ENCODE assay signal across 15 mouse cellular contexts in the genomic region with DNA sequence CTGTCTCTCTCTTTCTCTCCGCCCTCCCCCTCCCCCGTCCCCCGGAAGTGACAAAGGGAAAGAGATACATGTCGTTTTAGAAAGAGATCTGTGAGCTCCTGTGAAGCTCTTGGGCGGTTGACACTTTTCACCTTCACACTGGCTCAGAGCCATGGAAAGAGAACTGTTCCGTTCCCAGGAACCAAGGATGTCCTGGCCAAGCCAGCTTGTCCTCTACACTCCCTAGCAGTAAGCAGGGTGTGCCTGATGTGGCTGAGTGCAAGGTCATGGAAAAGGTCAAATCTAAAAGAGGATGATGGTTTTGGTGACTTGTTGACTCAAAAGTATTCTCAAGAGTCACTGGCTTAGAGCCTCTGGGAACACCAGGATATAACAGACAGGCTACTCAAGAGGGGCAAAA.
DNase-seq lines count a peak whose midpoint lies in the region; ATAC-seq lines count a peak whose summit lies in the region.
"Had no signal": no experiment of that assay in that cellular context is flagged by ENCODE, and none has a peak within 500 bp of the region (broad histone marks: within the 10 kb centered on the region; RNA-seq: fewer than 3 reads in every experiment).

No protein-coding gene starts in this region.

- peaks cover 9% of the 10 kb centered on the region for H3K4me1 ChIP-seq in heart, embryonic 16.5 days (ENCODE audit: control insufficient read depth, insufficient read depth, low read length)

- peak; percentile 48 for DNase-seq in adrenal gland, adult 2 months
- no peak for DNase-seq in adrenal gland, adult 18-20 months (ENCODE audit: low spot score in 2 of 2)
- peak; percentile 33 for DNase-seq in CD4-positive helper T cell, adult 2 months (ENCODE audit: low read depth, low spot score)
- peak; percentile 65 to 78 for DNase-seq in heart, adult 18-20 months
- no peak for DNase-seq in urinary bladder, postnatal 14 days (ENCODE audit: low spot score)
- no peak for DNase-seq in right cerebral cortex, postnatal 4 days
- DNase-seq: cerebellum, postnatal 10 days; gastrocnemius, postnatal 36 days; kidney, adult 18-20 months; right cerebral cortex, adult 18-20 months had no signal

- ATAC-seq in heart, embryonic 16.5 days (replicated peaks; ENCODE audit: extremely low read depth, insufficient read depth, low FRiP score) = peak; percentile 89
- ATAC-seq in frontal cortex, adult (ENCODE audit: low TSS enrichment) = no peak
- ATAC-seq: activated CD4-positive, CD25-positive, alpha-beta regulatory T cell, adult 4 months; hindbrain, embryonic 16.5 days had no signal

- H3K9ac ChIP-seq in heart, embryonic 16.5 days (ENCODE audit: low read length) = no peak overlapping the region

- no peak overlapping the region for H3K4me3 ChIP-seq in heart, embryonic 16.5 days (ENCODE audit: low read length)
- H3K4me3 ChIP-seq: embryonic facial prominence, embryonic 10.5 days had no signal

- H3K36me3 ChIP-seq in heart, embryonic 16.5 days (ENCODE audit: control insufficient read depth, insufficient read depth) = no peaks in the 10 kb centered on the region
- H3K36me3 ChIP-seq: embryonic facial prominence, embryonic 10.5 days had no signal

- H3K4me2 ChIP-seq in heart, embryonic 16.5 days (ENCODE audit: low read depth, low read length) = no peak overlapping the region

- no peaks in the 10 kb centered on the region for H3K9me3 ChIP-seq in heart, embryonic 16.5 days (replicated peaks; ENCODE audit: control insufficient read depth, low read length)
- H3K9me3 ChIP-seq: embryonic facial prominence, embryonic 10.5 days had no signal

- WGBS in heart, embryonic 16.5 days = 27% methylated on average over 6 of the region's 6 CpGs

- peak overlapping the region; percentile 68 for H3K27ac ChIP-seq in heart, embryonic 16.5 days (ENCODE audit: low read length)
- H3K27ac ChIP-seq: embryonic facial prominence, embryonic 10.5 days had no signal

- no peaks in the 10 kb centered on the region for H3K27me3 ChIP-seq in heart, embryonic 16.5 days (ENCODE audit: control insufficient read depth, insufficient read depth, low read length)

Comparison
In these comparisons a context has a peak if more than half of its experiments do, and no peak if none do; other contexts are left out.
1. DNase-seq: peak in adrenal gland, adult 2 months (single experiment), CD4-positive helper T cell, adult 2 months (single experiment) and heart, adult 18-20 months (2 of 2); none in adrenal gland, adult 18-20 months (0 of 2), urinary bladder, postnatal 14 days (single experiment) and right cerebral cortex, postnatal 4 days (single experiment).